Mouse (Mus musculus): ENCODE results near the gene Pigb.

DNA sequence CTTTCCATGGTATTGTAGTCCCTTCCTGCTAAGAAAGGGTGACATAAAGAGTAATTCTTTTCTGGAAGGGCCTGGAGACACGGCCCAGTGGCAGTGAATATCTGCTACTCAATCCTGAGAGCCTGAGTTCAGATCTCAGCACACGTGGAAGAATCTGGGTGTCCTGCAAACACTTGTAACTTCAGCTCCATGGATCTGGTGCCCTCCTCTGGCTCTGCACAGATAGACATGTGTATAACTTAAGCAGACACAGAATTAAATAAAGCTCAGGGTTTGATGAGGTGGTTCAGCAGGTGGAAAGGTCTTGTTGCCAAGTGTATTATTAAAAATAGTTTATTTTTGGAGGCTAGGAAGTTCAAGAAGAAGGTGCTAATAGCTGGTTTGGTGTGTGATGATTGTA is 39.7 kb downstream of the Pigb start:
- no peak for TF ChIP-seq KAT2A (IDR thresholded peaks at IDR 0.05; ENCODE audit: insufficient replicate concordance, low read length)
- TF ChIP-seq MAFK (IDR thresholded peaks at IDR 0.05; ENCODE audit: insufficient replicate concordance, low read length), result no peak
- no peak for TF ChIP-seq TCF12 (IDR thresholded peaks at IDR 0.05; ENCODE audit: low read depth, low read length)
- no peak for TF ChIP-seq EP300 (IDR thresholded peaks at IDR 0.05; ENCODE audit: low read length)
